Mouse (Mus musculus): ENCODE measurements at regions not wholly inside any gene's neighbourhood (a gene's known extent, or its start where the extent isn't known, plus 50 kb on each side); places are given as distances from the start of the nearest gene placed in this dataset.

GRCm38 (mm10) chr13:34462206-34462807 lies 117.3 kb upstream of the Slc22a23 start:
- TF ChIP-seq EP300 (IDR thresholded peaks at IDR 0.05; ENCODE audit: low read depth): no peak
- TF ChIP-seq CTCF (IDR thresholded peaks at IDR 0.05; ENCODE audit: low read depth): no peak

Data from liver, postnatal 0 days (tissue).